Mouse (Mus musculus): ENCODE measurements at regions not wholly inside any gene's neighbourhood (a gene's known extent, or its start where the extent isn't known, plus 50 kb on each side); places are given as distances from the start of the nearest gene placed in this dataset.

DNA sequence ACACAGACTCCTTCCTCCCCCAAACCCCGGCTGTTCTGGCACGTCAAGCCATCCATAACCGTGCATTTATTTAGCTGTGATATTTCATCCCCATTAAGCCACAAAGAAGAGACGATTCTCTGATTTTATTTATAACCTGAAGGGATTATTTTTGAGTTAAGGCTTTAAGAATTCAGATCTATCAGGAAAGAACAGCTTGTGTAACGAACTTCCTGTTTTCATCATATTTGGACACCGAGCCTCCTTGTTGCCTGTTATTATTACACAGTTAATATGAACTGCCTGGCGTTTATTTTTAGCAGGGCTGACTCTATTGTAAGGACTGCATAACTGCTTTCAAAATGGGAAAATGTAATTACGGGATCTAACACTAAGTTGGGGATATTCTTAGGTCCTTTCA, 96.2 kb upstream of the Nr4a3 start:
- ATAC-seq (replicated peaks; ENCODE audit: insufficient number of reproducible peaks, low FRiP score, low TSS enrichment, poor library complexity, severe bottlenecking) = no peak

DNA sequence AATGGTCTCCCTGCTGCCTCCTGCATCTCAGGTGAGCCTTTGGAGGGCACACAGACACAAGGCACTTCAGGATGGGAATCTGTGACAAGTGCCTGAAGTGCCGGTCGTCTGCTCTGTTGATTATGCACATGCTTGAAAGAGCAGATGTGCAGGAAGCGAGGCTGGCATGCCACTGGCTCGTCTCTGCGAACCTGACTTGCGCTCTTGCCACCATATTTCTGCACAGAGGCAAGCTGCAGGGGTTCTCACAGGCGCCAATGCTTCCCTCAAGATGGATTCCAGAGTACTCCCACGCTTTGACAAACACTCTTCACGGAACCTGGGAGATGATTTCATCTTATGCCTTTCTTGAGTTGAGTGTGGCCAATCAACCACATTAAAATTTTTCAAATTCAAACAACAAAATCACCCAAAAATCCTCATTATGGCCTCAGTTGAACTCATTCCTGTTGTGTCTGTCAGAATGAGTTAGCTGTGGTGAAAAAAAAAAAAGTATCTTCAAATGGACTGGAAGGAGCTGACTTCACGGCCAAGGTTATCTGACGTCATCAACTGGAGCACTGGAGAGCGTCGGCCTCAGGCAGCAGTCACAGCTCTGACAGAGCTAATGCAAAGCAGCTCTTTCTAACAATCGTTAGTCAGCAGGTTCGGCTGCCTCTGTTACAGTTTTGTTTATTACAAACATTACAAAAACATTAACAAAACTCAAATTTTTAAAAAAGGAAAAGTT, 90.2 kb upstream of the Nr4a3 start:
- no peak for ATAC-seq (replicated peaks; ENCODE audit: insufficient number of reproducible peaks, low FRiP score, low TSS enrichment, poor library complexity, severe bottlenecking)

DNA sequence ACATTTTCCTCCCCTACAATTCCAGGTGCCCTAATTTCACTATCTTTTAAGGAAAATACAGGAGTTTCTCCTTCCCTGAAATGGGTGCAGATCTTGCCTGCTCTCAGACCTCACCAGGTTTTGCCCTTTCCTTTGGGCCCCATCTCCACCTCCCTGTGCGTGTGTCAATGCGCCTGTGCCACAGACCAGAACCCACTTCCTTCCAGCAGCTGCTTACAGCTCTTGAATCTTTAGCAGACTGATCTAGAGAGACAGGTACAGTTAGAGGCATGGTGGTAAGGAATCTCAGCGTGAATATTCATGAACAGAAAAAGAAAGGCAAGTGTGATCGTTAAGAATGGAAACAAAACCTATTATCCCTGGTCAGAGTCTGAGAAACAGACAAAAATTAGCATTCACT, 80.3 kb upstream of the Nr4a3 start:
- ATAC-seq (replicated peaks; ENCODE audit: insufficient number of reproducible peaks, low FRiP score, low TSS enrichment, poor library complexity, severe bottlenecking) = no peak

DNA sequence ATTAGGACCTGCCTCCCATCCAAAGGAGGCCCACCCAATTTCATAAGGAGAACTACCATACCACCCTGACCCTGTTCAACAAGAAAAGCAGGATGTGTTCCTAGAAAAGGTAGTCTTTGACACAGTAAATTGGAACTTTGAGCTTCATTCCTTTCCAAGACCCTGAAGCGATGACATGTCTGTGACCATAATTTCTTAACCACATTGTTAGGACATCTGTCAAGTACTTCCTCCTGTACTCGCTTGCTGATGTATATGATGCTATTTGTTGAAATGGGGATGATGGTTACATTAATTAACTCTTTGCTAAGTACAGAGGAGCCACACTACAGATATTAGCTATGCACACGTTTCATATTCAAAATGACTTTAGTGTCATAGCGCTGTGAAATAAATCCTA, 73.1 kb upstream of the Nr4a3 start:
- no peak for ATAC-seq (replicated peaks; ENCODE audit: insufficient number of reproducible peaks, low FRiP score, low TSS enrichment, poor library complexity, severe bottlenecking)

DNA sequence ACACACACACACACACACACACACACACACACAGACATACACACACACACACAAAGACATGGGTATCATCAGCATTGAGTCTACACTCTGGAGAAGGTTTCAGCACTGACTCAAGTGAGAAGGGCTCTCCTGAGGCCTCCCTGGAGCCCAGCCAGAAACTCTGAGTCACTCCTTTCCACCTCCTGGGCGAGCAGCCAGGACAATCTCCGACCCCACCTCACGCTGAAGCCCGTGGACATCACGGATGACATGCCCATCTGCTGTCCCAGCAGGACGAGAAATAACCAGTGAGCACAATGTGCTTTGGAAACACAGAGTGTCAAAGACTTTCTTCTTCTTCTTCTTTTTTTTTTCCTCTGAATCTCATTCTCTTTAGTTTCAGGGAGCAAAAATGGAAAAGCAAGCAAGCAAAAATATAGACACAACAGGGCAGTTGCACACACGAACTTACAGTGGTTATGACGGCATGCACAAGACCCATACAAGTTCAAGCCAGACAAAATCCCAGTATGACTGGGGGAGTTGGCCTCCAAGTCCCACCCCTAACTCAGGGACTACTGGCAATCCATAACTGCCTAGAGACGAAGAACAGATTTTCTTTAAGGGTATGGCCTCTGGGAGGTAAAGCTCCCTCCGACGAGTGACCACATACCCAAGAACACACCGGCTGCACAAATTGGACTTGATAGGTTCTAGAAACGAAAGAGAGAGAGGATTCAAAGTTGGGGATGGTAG, 65.2 kb upstream of the Nr4a3 start:
- no peak for ATAC-seq (replicated peaks; ENCODE audit: insufficient number of reproducible peaks, low FRiP score, low TSS enrichment, poor library complexity, severe bottlenecking)
